Mouse (Mus musculus) brown adipose tissue, adult 24 weeks (tissue): ENCODE measurements around the gene Zfp710. TPM values are rescaled to one million over a fixed set of nuclear protein-coding genes. Genes with fewer than 3 reads are reported as not detected.

Experiments
- H3K27ac ChIP-seq: fragments of 200-500 bp; replicated peaks from 2 replicates; pipeline ENCODE4 v1.5.1; 2012; ENCODE audit warnings: low read depth, mild to moderate bottlenecking, low read length
- H3K4me1 ChIP-seq: fragments of 200-500 bp; 2 replicates; pipeline ENCODE4 v1.6.1; 2012; ENCODE audit warnings: low read length, mixed read lengths; ENCODE audit not compliant: control insufficient read depth, insufficient read depth, insufficient read length
- H3K4me3 ChIP-seq: fragments of 200-500 bp; 2 replicates; pipeline ENCODE4 v1.5.1; 2012; ENCODE audit warnings: low read depth, mild to moderate bottlenecking, low read length, moderate library complexity; ENCODE audit not compliant: insufficient read depth
- polyA plus RNA-seq: library from polyadenylated mRNA; stranded (reverse); fragments of >200 nt; gene quantifications from 2 replicates; pipeline ENCODE4 v1.2.4, GENCODE M21; 2012; ENCODE audit not compliant: missing spikeins, insufficient read depth, insufficient read length

The Zfp710 gene
- polyA plus RNA-seq, 1 experiment, result 6.4 TPM

- Histone ChIP-seq H3K4me1 (peaks cover 60% of the 10 kb centered on the region), H3K4me3 (no peak overlapping the region), H3K27ac (peak overlapping the region; percentile 55)
Measured at GRCm38 (mm10) chr7:80074921-80075441, 50.4 kb downstream of the Zfp710 start.

GRCm38 (mm10) chr7:80075946-80076583 lies 51.5 kb downstream of the Zfp710 start:
- Histone ChIP-seq H3K4me3 (no peak overlapping the region), H3K4me1 (peaks cover 55% of the 10 kb centered on the region), H3K27ac (peak overlapping the region; percentile 55; the same call in 1 of the 2 replicates)

GRCm38 (mm10) chr7:80076961-80077716 lies 52.5 kb downstream of the Zfp710 start:
- Histone ChIP-seq H3K4me1 (peaks cover 47% of the 10 kb centered on the region), H3K27ac (peak overlapping the region; percentile 79), H3K4me3 (no peak overlapping the region)

- H3K27ac ChIP-seq, result peak overlapping the region; percentile 79
- H3K4me1 ChIP-seq, result peaks cover 42% of the 10 kb centered on the region
Measured at GRCm38 (mm10) chr7:80077801-80078200, 53.2 kb downstream of the Zfp710 start.

GRCm38 (mm10) chr7:80078792-80079301 lies 54.2 kb downstream of the Zfp710 start:
- H3K4me3 ChIP-seq, result no peak overlapping the region
- H3K4me1 ChIP-seq, result peaks cover 36% of the 10 kb centered on the region
- H3K27ac ChIP-seq, result peak overlapping the region; percentile 90

More at GRCm38 (mm10) chr7:80077801-80078200, 53.2 kb downstream of the Zfp710 start:
- H3K4me3 ChIP-seq, result no peak overlapping the region

- Histone ChIP-seq H3K27ac (no peak overlapping the region), H3K4me3 (no peak overlapping the region), H3K4me1 (peaks cover 16% of the 10 kb centered on the region)
Measured at GRCm38 (mm10) chr7:80081586-80082554, 57.3 kb downstream of the Zfp710 start.

- no peak overlapping the region for H3K27ac ChIP-seq
Measured at GRCm38 (mm10) chr7:80084484-80084931, 59.9 kb downstream of the Zfp710 start.

GRCm38 (mm10) chr7:80085970-80086715 lies 61.5 kb downstream of the Zfp710 start:
- Histone ChIP-seq H3K4me1 (no peaks in the 10 kb centered on the region), H3K27ac (no peak overlapping the region), H3K4me3 (no peak overlapping the region)

More at GRCm38 (mm10) chr7:80084484-80084931, 59.9 kb downstream of the Zfp710 start:
- Histone ChIP-seq H3K4me1 (no peaks in the 10 kb centered on the region), H3K4me3 (no peak overlapping the region)

GRCm38 (mm10) chr7:80088191-80088590 lies 63.6 kb downstream of the Zfp710 start:
- Histone ChIP-seq H3K4me1 (0 out of 2 replicates have a peak, but pooled peaks cover 2% of the 10 kb centered on the region), H3K27ac (no peak overlapping the region)

GRCm38 (mm10) chr7:80090191-80091003 lies 65.8 kb downstream of the Zfp710 start:
- Histone ChIP-seq H3K4me1 (0 out of 2 replicates have a peak, but pooled peaks cover 2% of the 10 kb centered on the region), H3K4me3 (no peak overlapping the region), H3K27ac (no peak overlapping the region)

More at GRCm38 (mm10) chr7:80088191-80088590, 63.6 kb downstream of the Zfp710 start:
- H3K4me3 ChIP-seq, result no peak overlapping the region

GRCm38 (mm10) chr7:80091004-80091865 lies 66.6 kb downstream of the Zfp710 start:
- Histone ChIP-seq H3K4me1 (0 out of 2 replicates have a peak, but pooled peaks cover 2% of the 10 kb centered on the region), H3K4me3 (no peak overlapping the region), H3K27ac (no peak overlapping the region)

- no peak overlapping the region for H3K4me3 ChIP-seq
- H3K4me1 ChIP-seq, result 0 out of 2 replicates have a peak, but pooled peaks cover 2% of the 10 kb centered on the region
- H3K27ac ChIP-seq, result no peak overlapping the region
Measured at GRCm38 (mm10) chr7:80091866-80092210, 67.2 kb downstream of the Zfp710 start.
